Mouse (Mus musculus) left cerebral cortex, adult 2 months (tissue): Measurements from ENCODE around the gene Gm16181. TPM values are rescaled to one million over a fixed set of nuclear protein-coding genes. Genes with fewer than 3 reads are reported as not detected.

Source experiments
- DNase-seq, 2 experiments: peaks; one replicate each; pipeline ENCODE4 v3.0.0; 2021 to 2022; ENCODE audit warnings: low spot score in 2 of 2, mixed read lengths in 1 of 2; ENCODE audit errors: extremely low spot score in 1 of 2
- H3K27ac ChIP-seq: fragments of 200-600 bp; 2 replicates; pipeline ENCODE4 v1.8.1; 2022
- H3K4me3 ChIP-seq: fragments of 200-600 bp; 2 replicates; pipeline ENCODE4 v1.8.1; 2022
- CTCF ChIP-seq: fragments of 200-600 bp; IDR thresholded peaks from 2 replicates; pipeline ENCODE4 v1.8.1; 2022; ENCODE audit warnings: antibody characterized with exemption, mild to moderate bottlenecking, moderate library complexity
- intact Hi-C: fragments of 180-260 bp; cut with DNase I; formaldehyde crosslinking; loops from one replicate; pipeline ENCODE4 v1.15.1; 2025
- total RNA-seq, 2 experiments: library from RNA; stranded (reverse); gene quantifications; 2 replicates each; pipeline ENCODE4 v1.2.3; 2021

Gene Gm16181
- total RNA-seq, 2 experiments from 2014 or later: not detected

DNA sequence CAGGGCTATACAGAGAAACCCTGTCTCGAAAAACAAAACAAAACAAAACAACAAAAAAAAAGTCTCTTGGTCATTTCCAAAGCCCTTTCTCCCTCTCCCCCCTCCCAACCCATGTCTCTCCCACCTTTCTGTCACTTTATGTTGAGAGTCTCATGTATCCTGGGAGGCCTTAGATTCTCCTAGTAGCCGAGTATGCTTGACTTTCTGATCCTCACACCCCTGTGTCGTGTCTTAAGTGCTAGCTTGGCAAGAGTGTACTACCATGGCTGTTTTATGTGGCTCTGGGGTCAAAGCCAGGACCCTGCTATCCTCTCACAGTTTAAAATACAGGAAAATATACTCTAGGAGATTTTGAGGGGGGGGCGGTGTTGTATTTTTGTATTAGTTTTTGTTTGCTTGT lies 33.3 kb upstream of the Gm16181 start:
- TF ChIP-seq CTCF: no peak
- intact Hi-C loops: no loop called here
- Histone ChIP-seq H3K27ac (no peak overlapping the region), H3K4me3 (no peak overlapping the region)
- DNase-seq: no peak

DNA sequence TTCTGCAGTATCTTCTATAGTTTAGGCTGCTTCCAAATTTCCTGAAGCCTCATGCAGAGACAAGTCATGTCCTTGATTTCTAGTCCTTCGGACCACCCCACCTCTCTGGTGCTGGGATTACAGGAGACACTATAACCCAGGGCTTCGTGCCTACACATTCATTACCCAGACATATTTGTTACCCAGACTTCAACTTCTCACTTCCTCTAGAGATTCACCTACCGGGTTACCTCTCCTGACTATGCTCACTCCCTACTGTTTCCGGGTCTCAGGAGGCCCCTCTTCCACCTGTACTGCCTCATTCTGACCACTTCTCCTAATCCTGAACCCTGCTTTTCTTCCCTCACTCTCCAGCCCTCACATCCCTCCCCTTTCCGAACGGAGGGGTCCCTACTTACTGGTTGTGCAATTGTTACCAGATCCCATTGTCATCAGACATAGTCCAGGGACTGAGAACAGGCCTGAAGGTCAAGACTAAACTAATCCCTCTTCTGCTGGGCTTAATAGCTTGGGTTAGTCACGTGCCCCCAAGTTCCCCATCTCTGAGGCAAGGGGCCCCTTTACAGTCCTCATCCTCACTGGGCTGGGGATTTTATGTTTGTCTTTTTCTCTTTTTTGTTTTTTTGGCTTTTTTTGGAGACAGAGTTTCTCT lies 32.5 kb upstream of the Gm16181 start, which contains the start of gene Lst1:
Gene Lst1 (minus strand): TSS at position 481 of the 652 bp plus-strand sequence.
- TF ChIP-seq CTCF: no peak
- intact Hi-C loops: no loop called here
- no peak for DNase-seq
- H3K27ac ChIP-seq: no peak within 1 kb of the TSS
- H3K4me3 ChIP-seq: no peak within 1 kb of the TSS

DNA sequence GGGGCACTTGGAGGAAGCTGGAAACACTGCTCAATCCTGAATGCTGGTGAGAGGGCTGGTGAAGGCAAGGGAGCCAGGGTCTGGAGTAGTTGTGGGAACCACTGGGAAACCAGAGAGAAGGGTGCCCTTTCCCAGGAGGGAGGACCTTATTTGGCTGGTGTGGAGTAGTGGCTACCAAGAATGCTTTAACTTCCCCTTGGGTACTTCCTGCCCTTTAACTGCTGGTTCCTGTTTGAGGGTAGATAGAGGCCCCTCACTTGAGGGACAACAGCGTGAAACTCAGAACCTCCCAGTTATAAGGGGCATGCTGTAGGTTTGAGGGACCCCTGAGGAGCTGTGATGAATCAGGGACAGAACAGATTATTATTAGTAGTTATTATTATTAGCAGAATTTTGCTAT lies 31.4 kb upstream of the Gm16181 start:
- Histone ChIP-seq H3K27ac (peak overlapping the region; percentile 7; the same call in 1 of the 2 replicates), H3K4me3 (no peak overlapping the region)
- no peak for DNase-seq
- no peak for TF ChIP-seq CTCF
- intact Hi-C loops: no loop called here

DNA sequence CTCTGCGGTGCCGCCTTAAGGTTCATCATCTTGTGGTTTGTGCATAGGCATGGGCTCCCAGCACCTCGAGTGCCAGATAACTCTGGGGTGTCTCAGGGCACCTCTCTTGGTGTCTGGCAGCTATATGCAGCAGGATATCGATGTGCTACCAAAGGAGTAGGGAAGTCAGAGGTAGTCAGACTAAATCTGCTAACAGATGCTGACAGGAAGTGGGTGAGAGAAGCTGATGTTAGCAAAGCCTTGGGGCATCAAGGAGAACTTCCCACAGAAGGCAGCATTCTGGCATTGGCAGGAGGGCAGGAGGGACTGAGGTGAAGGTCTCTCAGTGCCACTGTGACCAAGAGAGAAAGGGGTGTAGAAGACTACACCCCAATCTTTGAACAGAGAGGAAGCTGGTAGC lies 30.5 kb upstream of the Gm16181 start:
- DNase-seq: no peak
- intact Hi-C loops: no loop called here
- H3K27ac ChIP-seq: no peak overlapping the region; the same call in 1 of the 2 replicates
- TF ChIP-seq CTCF: no peak
- no peak overlapping the region for H3K4me3 ChIP-seq

DNA sequence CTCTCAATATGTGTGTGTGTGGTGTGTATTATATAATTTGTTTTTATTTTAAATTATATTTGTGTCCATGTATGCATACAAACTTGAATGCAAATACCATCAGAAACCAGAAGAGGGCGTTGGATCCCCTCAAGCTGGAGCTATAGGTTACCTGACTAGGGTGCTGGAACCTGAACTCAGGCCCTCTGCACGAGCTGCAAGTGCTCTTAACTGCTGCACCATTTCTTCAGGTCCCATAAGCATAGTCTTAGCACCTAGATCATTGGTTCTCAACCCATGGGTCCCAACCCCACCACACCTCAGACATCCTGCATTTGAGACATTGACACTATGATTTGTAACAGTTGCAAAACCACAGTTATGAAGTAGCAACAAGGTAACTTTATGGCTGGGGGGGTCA lies 28.9 kb upstream of the Gm16181 start:
- DNase-seq: no peak
- intact Hi-C loops: no loop called here
- H3K4me3 ChIP-seq: no peak overlapping the region
- no peak overlapping the region for H3K27ac ChIP-seq
- no peak; the same call in 1 of the 2 replicates for TF ChIP-seq CTCF

DNA sequence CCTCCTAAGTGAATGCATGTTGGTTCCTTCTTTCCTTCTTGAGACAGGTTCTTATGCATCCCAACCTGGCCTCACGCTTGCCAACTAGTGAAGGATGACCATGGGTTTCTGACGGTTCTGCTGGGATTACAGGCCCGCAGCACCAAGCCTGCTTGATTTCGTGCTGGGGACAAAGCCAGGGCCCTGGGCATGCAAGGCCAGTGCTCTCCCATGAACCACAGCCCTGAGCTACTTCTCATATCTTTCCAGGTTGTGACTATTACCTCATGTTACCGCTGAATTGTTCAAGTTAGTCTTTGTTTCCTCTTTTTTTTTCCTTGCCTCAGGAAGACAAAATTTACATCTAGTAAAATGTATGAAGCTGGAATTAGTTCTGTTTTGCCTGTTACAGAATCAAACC lies 27.7 kb upstream of the Gm16181 start:
- no peak for DNase-seq
- intact Hi-C loops: no loop called here
- TF ChIP-seq CTCF: no peak
- no peak overlapping the region for H3K4me3 ChIP-seq
- no peak overlapping the region for H3K27ac ChIP-seq

DNA sequence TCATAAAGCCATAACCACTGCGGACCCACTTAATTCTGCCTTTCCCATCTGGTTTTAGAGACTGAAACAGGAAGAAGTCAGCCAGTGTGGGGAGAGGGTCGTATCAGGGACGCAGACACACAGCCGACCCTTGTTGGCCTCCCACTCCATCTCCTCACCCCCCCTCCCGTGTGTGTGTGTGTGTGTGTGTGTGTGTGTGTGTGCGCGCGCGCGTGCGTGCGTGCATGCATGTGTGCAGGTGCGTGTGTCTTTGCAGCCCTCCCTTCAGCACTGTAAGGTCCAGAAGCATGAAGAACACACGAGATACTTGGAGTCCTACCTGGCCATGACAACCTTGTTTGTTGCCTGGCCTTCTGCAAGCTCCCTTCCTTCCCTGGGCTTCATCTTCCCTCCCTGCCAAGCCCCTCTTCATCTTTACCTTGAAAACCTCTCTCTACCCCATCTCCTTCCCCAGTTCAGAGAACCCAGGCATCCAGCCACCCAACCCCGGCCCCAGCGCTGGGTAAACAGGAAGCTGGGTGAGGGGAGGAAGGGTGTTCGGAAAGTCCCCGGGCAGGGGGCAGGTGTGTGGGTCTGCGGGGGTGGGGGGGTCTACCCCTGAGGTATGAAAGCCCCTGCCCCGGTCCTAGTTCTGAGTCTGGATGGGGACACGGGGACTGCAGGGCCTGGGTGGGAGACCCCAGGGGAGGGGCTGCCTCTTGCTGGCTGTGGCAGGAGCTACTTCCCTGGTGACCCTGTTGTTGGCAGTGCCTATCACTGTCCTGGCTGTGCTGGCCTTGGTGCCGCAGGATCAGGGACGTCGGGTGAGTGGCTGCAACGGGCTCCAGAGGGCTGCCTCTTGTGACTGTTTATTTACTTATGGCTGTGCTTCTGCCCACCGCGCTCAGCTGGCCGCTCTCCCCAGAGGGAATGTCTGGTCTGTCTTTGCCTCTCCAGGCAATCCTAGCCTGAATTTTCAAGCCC lies 26.5 kb upstream of the Gm16181 start, which contains the start of gene Ltb:
Gene Ltb (plus strand): TSS at position 559 of the 963 bp plus-strand sequence.
- no peak within 1 kb of the TSS for H3K27ac ChIP-seq
- TF ChIP-seq CTCF: no peak
- intact Hi-C loops: no loop called here
- no peak within 1 kb of the TSS for H3K4me3 ChIP-seq
- DNase-seq: no peak

DNA sequence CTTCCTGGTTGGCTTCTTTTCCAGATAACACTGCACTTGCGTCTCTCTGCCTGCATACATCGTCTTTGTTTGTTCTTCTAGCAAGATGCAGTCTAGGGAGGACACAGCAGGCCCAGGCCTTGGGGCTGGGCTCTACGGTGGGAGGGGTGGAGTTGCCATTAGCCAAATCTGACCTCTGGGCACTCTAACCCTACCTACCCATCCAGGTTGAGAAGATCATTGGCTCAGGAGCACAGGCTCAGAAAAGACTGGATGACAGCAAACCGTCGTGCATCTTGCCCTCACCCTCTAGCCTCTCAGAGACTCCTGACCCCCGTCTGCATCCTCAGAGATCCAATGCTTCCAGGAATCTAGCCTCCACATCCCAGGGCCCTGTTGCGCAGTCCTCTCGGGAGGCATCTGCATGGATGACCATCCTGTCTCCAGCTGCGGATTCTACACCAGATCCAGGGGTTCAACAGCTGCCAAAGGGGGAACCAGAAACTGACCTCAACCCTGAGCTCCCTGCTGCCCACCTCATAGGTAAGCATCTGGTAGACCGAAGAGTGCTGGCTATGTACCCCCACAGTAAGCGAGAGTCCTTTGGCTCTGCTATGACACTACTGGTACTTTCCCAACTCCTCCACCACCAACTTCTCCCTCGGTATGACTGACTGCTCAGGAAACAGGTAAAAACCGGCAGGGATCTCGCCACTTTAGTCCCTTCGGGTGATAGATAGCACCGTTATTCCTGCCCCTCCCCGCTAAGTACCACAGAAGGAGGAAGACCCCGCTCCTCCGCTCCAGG lies 25.6 kb upstream of the Gm16181 start:
- no peak for TF ChIP-seq CTCF
- intact Hi-C loops: no loop called here
- no peak for DNase-seq
- H3K4me3 ChIP-seq: peak overlapping the region; percentile 47
- H3K27ac ChIP-seq: no peak overlapping the region

DNA sequence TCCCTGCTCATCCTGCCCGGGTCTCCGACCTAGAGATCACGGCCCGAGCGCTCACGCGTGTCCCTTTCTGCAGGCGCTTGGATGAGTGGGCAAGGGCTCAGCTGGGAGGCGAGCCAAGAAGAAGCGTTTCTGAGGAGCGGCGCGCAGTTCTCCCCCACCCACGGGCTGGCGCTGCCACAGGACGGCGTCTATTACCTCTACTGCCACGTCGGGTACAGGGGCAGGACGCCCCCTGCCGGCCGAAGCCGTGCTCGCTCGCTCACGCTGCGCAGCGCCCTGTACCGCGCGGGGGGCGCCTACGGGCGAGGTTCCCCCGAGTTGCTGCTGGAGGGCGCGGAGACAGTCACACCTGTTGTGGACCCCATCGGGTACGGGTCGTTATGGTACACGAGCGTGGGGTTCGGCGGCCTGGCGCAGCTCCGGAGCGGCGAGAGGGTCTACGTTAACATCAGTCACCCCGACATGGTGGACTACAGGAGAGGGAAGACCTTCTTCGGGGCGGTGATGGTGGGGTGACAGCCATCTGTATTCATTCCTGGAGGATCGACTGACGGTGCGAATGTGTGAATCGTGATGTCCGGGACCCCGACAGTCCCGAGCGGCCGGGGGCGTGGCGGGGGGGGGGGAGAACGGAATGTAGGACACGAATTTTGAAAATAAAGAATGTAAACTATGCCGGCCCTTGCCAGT lies 24.9 kb upstream of the Gm16181 start:
- Histone ChIP-seq H3K4me3 (peak overlapping the region; percentile 47), H3K27ac (no peak overlapping the region)
- intact Hi-C loops: no loop called here
- peak; percentile 91 for TF ChIP-seq CTCF
- DNase-seq: peak; percentile 78 to 79

DNA sequence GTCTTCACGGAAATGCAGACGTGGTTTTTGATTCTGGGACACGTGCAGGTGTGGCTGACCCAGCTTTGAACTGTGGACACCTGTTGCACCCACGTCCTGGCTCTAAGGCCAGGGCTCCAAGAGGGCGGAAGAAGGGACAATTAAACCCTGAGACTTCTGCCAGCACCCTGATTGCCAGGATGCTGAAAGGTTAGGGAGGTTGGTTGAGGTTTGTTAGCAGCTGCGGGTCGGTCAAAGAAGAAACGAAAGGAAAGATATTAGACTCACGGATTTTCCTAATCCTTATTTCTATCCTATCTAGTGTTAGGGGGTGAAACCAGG lies 24.4 kb upstream of the Gm16181 start:
- TF ChIP-seq CTCF: no peak
- Histone ChIP-seq H3K4me3 (peak overlapping the region; percentile 47), H3K27ac (no peak overlapping the region)
- intact Hi-C loops: no loop called here
- no peak for DNase-seq

DNA sequence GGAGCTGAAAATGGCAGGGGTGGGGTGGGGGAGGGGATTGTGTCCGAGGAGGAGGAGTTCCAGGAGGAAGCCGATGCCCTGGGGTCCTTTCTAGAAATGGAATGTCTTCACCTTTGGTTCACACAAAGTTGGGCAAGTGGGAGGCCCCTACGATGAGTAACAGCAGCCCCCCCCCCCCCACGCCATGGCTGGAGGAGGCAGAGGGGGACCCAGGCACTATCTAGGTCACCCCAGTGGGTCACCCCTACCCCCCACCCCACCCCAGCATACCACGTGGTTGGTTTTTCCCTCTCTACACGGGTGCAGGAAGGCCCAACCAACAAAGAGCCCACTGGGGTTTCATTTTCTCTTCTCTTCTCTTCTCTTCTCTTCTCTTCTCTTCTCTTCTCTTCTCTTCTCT lies 23.5 kb upstream of the Gm16181 start:
- no peak for DNase-seq
- H3K27ac ChIP-seq: no peak overlapping the region
- TF ChIP-seq CTCF: no peak
- H3K4me3 ChIP-seq: no peak overlapping the region
- intact Hi-C loops: no loop called here
